Comparison of ENCODE assay signal across 25 mouse cellular contexts in the genomic region with DNA sequence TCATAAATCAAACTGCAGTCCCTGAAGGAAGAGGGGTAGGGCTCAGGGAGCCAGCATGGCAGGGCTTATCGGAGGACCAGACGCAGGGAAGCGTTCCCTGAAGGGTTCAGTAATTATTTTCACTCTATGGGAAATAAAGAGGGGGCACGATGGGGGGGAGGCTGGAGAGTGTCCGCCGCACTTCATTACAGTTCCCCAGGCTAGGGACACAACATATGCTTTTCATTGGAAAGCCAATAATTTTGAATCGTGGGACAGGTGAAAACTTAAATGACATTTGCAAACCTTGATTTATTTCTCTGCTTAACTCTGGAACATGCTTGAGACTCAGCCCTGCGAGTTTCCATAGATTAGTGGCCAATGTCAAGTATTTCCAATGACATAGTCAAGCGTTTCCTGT.
A peak's percentile ranks its signal among the peaks of the same experiment; 100 is the strongest.
DNase-seq lines count a peak whose midpoint lies in the region; ATAC-seq and TF ChIP-seq lines count a peak whose summit lies in the region.
"Had no signal": no experiment of that assay in that cellular context is flagged by ENCODE, and none has a peak within 500 bp of the region (broad histone marks: within the 10 kb centered on the region; RNA-seq: fewer than 3 reads in every experiment).

No protein-coding gene starts in this region.

- no peak overlapping the region for H3K4me2 ChIP-seq in limb, embryonic 11.5 days (ENCODE audit: low read depth, severe bottlenecking)
- H3K4me2 ChIP-seq in limb, embryonic 14.5 days (replicated peaks; ENCODE audit: low read depth, low read length, severe bottlenecking) = no peak overlapping the region; the same call in 1 of the 2 replicates
- no peak overlapping the region for H3K4me2 ChIP-seq in neural tube, embryonic 15.5 days
- H3K4me2 ChIP-seq in intestine, embryonic 16.5 days (ENCODE audit: low read depth, low read length) = no peak overlapping the region
- H3K4me2 ChIP-seq: heart, embryonic 11.5 days; hindbrain, embryonic 13.5 days had no signal

- no peak for TF ChIP-seq POLR2A in limb, embryonic 14.5 days (IDR thresholded peaks at IDR 0.05; ENCODE audit: borderline replicate concordance, extremely low read depth, insufficient read depth, insufficient read length)

- peak; percentile 54 for DNase-seq in embryo, embryonic 11.5 days (ENCODE audit: low read depth, low spot score)
- DNase-seq in forelimb bud, embryonic 11.5 days (ENCODE audit: low read depth, low spot score) = peak; percentile 92
- DNase-seq in limb, embryonic 11.5 days (ENCODE audit: low spot score) = peak; percentile 91
- DNase-seq in limb, embryonic 14.5 days (ENCODE audit: low spot score) = peak; percentile 63
- DNase-seq in heart, adult 8-10 months (ENCODE audit: low spot score) = no peak
- no peak for DNase-seq in spleen, postnatal 10 days (ENCODE audit: low spot score in 2 of 2)
- DNase-seq: adrenal gland, adult 2 months; adrenal gland, postnatal 14 days; cerebellum, adult 11 months; cerebellum, adult 2 months; cerebellum, adult 9-11 months; cerebellum, postnatal 25 days; forebrain, postnatal 0 days; gastrocnemius, postnatal 10 days; gastrocnemius, postnatal 36 days; heart, adult 2 months had no signal

- no peak overlapping the region for H3K9ac ChIP-seq in limb, embryonic 11.5 days (ENCODE audit: low read length)
- no peak overlapping the region for H3K9ac ChIP-seq in limb, embryonic 14.5 days (ENCODE audit: low read depth, low read length, severe bottlenecking)
- H3K9ac ChIP-seq in neural tube, embryonic 15.5 days (replicated peaks) = no peak overlapping the region
- no peak overlapping the region for H3K9ac ChIP-seq in intestine, embryonic 16.5 days (ENCODE audit: low read depth, low read length)
- H3K9ac ChIP-seq: forebrain, postnatal 0 days; hindbrain, embryonic 13.5 days had no signal

- peaks cover 31% of the 10 kb centered on the region for H3K4me1 ChIP-seq in limb, embryonic 11.5 days (ENCODE audit: control insufficient read depth, insufficient read depth, low read length)
- peaks cover 33% of the 10 kb centered on the region for H3K4me1 ChIP-seq in limb, embryonic 14.5 days (ENCODE audit: control insufficient read depth, insufficient read depth, low read length)
- H3K4me1 ChIP-seq in neural tube, embryonic 15.5 days = no peaks in the 10 kb centered on the region
- H3K4me1 ChIP-seq in intestine, embryonic 16.5 days (ENCODE audit: control insufficient read depth, insufficient read depth, low read length) = 0 out of 2 replicates have a peak, but pooled peaks cover 4% of the 10 kb centered on the region
- H3K4me1 ChIP-seq: hindbrain, embryonic 13.5 days had no signal

- peak overlapping the region; percentile 60; the same call in 1 of the 2 replicates for H3K27ac ChIP-seq in limb, embryonic 11.5 days (replicated peaks; ENCODE audit: low read depth, low read length)
- H3K27ac ChIP-seq in limb, embryonic 14.5 days (replicated peaks; ENCODE audit: low read depth, low read length) = no peak overlapping the region
- no peak overlapping the region for H3K27ac ChIP-seq in neural tube, embryonic 15.5 days (replicated peaks)
- H3K27ac ChIP-seq in intestine, embryonic 16.5 days (ENCODE audit: low read length) = no peak overlapping the region
- H3K27ac ChIP-seq: forebrain, embryonic 10.5 days; heart, adult 2 months; hindbrain, embryonic 13.5 days had no signal

- ATAC-seq in limb, embryonic 11.5 days (ENCODE audit: insufficient number of reproducible peaks, low FRiP score, low TSS enrichment, low read depth) = peak; percentile 82; the same call in 1 of the 2 replicates
- ATAC-seq in limb, embryonic 14.5 days (ENCODE audit: low FRiP score, low read depth) = peak; percentile 70
- ATAC-seq in neural tube, embryonic 15.5 days (ENCODE audit: low FRiP score) = no peak
- no peak for ATAC-seq in intestine, embryonic 16.5 days
- ATAC-seq: CD4-positive, CD25-positive, alpha-beta regulatory T cell, adult 4 months; forebrain, embryonic 14.5 days; forebrain, postnatal 0 days; hindbrain, embryonic 16.5 days; inflammation-experienced regulatory T-cells, adult 6 months had no signal

- no peaks in the 10 kb centered on the region for H3K27me3 ChIP-seq in limb, embryonic 11.5 days (ENCODE audit: control insufficient read depth, insufficient read depth, low read length)
- no peaks in the 10 kb centered on the region for H3K27me3 ChIP-seq in limb, embryonic 14.5 days (ENCODE audit: control insufficient read depth, insufficient read depth, low read length)
- no peaks in the 10 kb centered on the region for H3K27me3 ChIP-seq in neural tube, embryonic 15.5 days (replicated peaks)
- H3K27me3 ChIP-seq in intestine, embryonic 16.5 days (replicated peaks; ENCODE audit: control insufficient read depth, insufficient read depth, low read length) = no peaks in the 10 kb centered on the region

- no peaks in the 10 kb centered on the region for H3K9me3 ChIP-seq in limb, embryonic 11.5 days (ENCODE audit: control insufficient read depth, low read length)
- no peaks in the 10 kb centered on the region for H3K9me3 ChIP-seq in limb, embryonic 14.5 days (ENCODE audit: control insufficient read depth, low read length)
- H3K9me3 ChIP-seq in neural tube, embryonic 15.5 days (replicated peaks) = no peaks in the 10 kb centered on the region
- H3K9me3 ChIP-seq in intestine, embryonic 16.5 days (ENCODE audit: control insufficient read depth, low read length) = peaks cover 4% of the 10 kb centered on the region; the same call in 1 of the 2 replicates

- 7% methylated on average over 9 of the region's 9 CpGs for WGBS in limb, embryonic 11.5 days
- WGBS in limb, embryonic 14.5 days = 6% methylated on average over 9 of the region's 9 CpGs
- 74% methylated on average over 9 of the region's 9 CpGs for WGBS in neural tube, embryonic 15.5 days
- 88% methylated on average over 9 of the region's 9 CpGs for WGBS in intestine, embryonic 16.5 days

- no peaks in the 10 kb centered on the region for H3K36me3 ChIP-seq in limb, embryonic 11.5 days (ENCODE audit: control insufficient read depth, insufficient read depth, low read length)
- H3K36me3 ChIP-seq in limb, embryonic 14.5 days (ENCODE audit: control insufficient read depth, insufficient read depth, low read length) = no peaks in the 10 kb centered on the region
- no peaks in the 10 kb centered on the region for H3K36me3 ChIP-seq in neural tube, embryonic 15.5 days
- no peaks in the 10 kb centered on the region for H3K36me3 ChIP-seq in intestine, embryonic 16.5 days (ENCODE audit: control insufficient read depth, insufficient read depth, low read length)
- H3K36me3 ChIP-seq: forebrain, embryonic 10.5 days; hindbrain, embryonic 13.5 days had no signal

- H3K4me3 ChIP-seq in limb, embryonic 11.5 days (ENCODE audit: low read depth, low read length) = no peak overlapping the region
- H3K4me3 ChIP-seq in limb, embryonic 14.5 days (replicated peaks; ENCODE audit: low read length) = no peak overlapping the region
- no peak overlapping the region for H3K4me3 ChIP-seq in neural tube, embryonic 15.5 days (replicated peaks)
- no peak overlapping the region for H3K4me3 ChIP-seq in intestine, embryonic 16.5 days (ENCODE audit: low read length)
- H3K4me3 ChIP-seq: forebrain, embryonic 10.5 days; heart, adult 2 months; hindbrain, embryonic 13.5 days had no signal

Comparison
In these comparisons a context has a peak if more than half of its experiments do, and no peak if none do; other contexts are left out.
1. DNase-seq: peak in embryo, embryonic 11.5 days (single experiment), forelimb bud, embryonic 11.5 days (single experiment), limb, embryonic 11.5 days (single experiment) and limb, embryonic 14.5 days (single experiment); none in heart, adult 8-10 months (single experiment) and spleen, postnatal 10 days (0 of 2).
2. ATAC-seq: peak in limb, embryonic 11.5 days (single experiment) and limb, embryonic 14.5 days (single experiment); none in neural tube, embryonic 15.5 days (single experiment) and intestine, embryonic 16.5 days (single experiment).